Mouse (Mus musculus): ENCODE results near the gene Scaf1.
A peak's percentile ranks its signal among the peaks of the same experiment; 100 is the strongest.

The Scaf1 gene

DNA sequence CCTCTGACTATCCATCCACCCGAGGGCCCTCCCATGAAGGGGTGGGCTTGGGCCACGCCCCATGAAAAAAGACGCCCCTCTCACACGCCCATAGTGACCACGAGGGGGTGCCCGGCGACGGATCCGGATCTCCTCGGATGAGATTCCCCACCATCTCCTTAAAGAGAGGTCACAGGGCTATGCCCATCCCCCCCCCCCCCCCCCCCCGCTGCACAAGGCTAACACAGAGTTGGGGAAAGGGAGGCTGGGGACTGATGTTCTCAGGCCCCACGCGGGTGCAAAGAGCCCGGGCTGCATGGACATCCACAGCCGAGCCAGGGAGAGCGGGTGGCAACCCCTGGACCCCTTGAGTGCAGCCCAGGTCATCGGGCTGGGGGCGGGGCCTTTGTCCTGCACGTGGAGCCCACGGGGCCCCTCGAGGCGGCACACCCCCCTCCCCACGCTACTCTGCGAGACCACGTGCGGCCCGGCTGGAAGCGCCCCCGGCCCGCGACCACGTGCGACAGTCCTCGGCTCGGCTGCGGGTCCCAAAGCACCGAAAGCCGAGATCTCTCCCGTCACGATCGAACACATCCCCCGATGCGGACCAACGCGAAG lies 30.5 kb downstream of the Scaf1 start:
- no peak for ATAC-seq (ENCODE audit: low TSS enrichment)

DNA sequence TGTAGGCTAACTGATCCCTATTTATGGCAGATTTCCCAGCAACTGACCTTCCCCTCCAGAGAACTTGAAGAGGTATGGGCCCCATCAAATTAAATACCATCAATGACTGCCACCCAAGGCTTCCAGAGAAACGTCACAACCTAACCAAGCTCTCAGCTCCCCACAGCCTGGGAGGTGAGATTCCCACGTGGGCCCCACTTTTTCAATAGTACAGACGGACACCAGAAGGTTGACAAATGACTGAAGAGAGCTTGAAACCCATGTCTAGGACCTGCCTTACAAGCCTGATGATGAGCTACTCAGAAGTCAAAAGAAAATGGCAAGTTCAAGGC lies 31.4 kb downstream of the Scaf1 start:
- no peak for ATAC-seq (ENCODE audit: low TSS enrichment)

DNA sequence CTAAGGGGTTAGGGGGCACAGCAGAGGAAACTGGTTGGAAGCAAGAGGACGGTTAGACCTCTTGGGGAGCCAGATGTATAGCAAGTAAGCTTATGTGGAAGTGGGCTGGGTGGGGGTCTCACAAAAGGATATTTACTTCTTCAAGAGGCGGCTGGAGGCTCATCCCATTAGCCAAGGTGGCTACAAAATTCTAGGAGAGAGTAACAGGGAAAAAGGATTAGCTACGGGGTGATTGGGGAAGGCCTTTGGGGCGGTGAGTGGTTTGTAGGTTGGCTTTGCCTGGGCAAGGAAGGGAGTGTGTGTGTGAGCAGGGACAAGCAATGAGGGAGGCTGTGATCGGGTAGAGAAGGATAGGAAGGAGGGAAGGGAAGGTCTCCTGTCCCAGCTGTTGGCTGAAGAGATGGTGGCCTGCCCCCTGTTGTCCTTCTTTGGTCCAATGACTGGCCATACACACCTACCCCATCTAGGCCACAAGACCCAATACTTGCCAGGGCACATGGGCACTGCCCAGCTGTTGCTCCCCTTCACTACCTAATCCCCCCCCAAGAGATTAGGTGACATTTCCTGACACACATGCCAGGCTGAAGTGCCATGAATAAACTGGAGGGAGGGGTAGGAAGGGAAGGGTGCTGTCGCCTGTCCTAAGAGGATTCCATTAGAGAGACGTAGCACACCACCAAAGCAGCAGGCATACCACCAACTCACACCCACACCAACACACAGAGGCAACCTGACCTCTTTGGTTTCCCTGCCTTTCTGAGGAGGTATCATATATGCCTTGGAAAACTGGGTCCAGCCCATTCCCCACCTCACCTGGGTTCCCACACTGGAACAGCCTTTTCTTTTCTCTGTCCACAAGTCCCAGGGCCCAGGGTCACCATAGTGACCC lies 32.0 kb downstream of the Scaf1 start:
- no peak for ATAC-seq (ENCODE audit: low TSS enrichment)

DNA sequence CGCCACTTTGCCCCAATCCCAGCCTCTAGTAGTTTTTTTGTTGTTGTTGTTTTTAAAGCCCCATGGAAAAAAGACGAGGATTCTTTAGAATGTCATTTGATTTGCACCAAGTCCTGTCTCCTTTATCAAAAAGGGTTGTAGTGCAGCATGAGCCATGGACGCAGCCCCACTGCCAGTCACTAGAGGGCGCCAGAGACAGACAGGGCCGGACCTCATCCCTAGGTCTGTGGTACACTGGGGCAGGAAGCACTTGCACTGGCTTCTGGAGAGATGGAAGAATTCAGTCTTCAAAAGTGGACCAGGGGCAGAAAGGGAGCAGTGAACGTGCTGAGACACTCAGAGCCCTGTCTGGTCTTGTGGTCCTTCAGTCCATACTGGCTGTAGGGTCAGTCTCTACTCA lies 33.1 kb downstream of the Scaf1 start:
- ATAC-seq (ENCODE audit: low TSS enrichment), result 0 out of 2 replicates have a peak, but pooled peaks have one; percentile 20

DNA sequence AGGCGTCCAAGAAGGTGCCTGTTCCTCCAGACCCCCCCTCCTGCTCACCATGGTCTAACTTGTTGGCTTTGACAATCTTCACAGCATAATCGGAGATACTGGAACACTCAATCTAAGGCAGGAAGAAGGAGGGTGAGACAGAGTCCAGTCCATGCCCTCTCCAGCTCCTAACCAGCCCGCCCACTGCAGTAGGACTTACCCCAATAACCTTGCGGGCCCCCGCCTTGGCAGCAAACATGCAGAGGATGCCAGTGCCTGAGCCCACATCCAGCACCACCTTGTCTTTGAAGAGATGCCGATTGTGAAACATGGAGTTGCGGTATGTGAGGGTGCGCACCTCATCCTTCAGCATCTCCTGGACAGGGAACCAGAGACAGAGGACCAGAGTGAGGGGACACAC lies 34.6 kb downstream of the Scaf1 start:
- ATAC-seq (ENCODE audit: low TSS enrichment), result no peak

DNA sequence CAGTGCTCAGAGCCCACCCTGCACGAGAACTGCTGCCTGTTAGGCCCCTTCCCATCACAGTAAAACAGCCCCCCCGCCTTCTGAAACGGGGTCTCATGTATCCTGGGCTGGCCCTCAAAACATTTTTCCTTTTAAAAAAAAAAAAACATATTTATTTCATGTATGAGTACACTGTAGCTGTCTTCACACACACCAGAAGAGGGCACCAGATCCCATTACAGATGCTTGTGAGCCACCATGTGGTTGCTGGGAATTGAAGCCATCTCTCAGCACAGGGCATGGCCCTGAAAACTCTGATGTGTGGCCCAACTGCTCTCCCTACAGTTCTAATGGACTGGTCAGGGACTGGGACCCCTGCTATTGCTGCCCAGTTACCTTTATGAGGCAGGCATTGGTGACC lies 37.9 kb downstream of the Scaf1 start:
- ATAC-seq (ENCODE audit: low TSS enrichment), result no peak

DNA sequence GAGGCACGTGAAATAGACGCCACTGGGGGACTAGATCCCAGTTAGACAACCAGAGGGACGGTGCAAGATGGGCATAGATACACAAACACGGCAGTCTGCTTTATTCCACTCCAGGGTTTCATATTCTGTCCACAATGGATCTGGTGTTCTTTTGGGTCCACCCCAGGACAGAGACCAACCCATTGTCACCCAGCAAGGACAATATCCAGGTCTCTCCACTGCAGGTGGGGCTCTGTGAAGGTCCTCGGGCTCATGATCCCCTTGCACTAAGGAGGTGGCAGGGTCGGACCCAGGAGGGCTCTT lies 41.1 kb downstream of the Scaf1 start:
- ATAC-seq (ENCODE audit: low TSS enrichment), result no peak

DNA sequence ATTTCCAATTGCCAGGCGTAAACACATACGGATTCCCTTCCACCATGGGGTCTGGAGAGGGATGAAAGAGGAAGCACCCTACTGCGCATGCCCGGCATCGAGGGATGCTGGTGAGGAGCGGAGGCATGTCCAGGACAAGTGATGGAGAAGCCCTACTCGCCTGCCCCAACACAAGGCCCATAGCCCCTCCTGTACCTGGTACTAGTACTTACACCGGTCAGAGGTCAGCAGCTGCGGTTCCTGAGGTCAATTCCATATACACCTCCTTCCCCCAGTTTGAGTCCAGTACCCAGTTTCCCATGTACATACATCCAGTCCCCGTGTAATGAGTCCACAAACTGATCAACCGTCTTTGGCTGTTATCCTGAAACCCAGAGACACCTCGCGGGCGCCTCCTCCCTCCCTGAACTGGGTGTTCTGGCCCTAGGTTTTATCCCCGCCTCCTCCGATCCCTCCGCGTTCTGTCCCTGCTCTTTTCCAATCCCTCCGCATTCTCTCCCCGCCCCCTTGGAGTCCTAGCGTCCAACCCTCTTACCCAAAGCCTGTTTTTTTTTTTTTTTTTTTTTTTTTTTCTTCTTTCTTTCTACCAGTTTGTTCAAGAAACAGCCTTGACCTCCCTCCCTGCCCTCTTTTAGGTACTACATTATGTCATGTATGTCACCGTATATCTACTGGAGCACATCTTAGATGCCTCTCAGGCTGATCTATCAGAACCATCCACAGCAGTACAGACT lies 41.6 kb downstream of the Scaf1 start, which contains the start of gene Cpt1c:
Gene Cpt1c, minus strand, starts transcription at position 469 of the 734 bp plus-strand sequence.
- ATAC-seq (ENCODE audit: low TSS enrichment), result peak; percentile 59

DNA sequence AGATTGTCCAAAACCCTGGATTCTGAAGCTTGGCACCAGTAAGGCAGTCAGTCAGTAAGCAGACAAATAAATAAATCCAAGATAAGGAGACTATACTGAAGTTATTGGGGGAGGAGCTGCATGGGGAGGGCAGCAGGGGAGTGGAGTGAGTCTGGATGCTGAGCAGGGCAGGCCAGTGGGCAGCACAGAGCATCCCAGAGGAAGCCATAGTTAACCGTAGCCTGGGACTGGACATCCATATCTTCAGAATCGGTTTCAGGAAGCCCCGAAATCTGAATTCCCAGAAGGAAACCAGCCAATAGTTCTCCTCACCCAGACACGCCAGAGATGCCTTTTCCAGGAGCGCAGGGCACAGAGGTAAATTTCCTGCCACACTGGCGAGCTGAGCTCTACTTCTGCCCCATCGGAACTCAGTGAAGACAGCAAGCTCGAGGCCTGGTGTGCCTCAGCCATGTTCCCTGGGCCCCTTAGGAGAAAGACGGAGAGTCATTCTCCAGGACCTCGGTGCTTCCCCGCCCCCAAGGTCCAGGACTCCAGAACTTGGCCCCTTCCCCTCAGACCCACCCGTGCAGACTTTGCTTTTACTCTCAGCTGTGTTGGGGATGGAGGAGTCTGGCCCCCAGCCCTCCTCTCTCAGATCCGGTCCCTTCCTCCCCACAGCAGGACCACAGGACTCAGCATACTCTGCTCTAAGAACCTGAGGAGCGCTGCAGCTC lies 42.6 kb downstream of the Scaf1 start:
- no peak for ATAC-seq (ENCODE audit: low TSS enrichment)

DNA sequence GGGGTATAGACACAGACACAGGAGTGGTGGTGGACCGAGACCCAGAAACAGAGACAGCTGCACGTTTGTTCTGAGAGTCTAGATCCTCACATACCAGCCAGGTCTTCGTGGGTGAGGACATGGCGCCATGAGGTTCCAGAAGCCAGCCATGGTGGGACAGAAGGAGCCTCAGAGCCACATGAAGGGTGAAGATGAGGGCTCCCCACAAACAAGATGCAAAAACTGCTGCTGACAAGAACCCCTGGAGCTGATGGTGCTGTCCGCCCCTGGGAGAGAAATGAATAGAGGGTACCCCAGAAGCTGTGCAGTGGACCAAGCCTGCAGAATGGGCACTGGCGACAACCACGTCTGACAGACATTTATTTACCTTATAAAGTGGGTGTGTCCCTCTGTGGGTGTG lies 45.0 kb downstream of the Scaf1 start:
- ATAC-seq (ENCODE audit: low TSS enrichment), result no peak

DNA sequence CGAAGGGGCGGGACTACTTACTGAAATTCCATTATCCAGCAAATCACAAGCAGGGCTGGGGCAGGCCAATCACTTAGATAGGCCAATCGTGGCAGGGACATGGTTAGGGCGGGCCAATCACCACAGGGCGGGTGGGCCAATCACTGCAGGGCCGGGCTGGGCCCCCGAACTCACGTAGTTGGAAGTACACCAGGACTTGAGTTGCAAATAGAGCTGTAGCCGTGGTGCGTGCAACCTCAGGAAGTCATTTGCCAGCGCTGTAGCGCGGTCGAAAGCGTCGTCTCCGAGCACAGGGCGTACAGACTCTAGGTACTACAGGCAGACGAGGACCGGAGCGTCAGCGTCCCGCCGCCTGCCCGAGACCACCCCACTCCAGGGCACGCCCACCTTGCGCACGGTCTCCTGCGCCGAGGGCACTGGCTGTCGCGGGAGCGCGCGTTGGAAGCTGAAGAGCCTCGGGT lies 45.9 kb downstream of the Scaf1 start:
- ATAC-seq (ENCODE audit: low TSS enrichment), result peak; percentile 83

DNA sequence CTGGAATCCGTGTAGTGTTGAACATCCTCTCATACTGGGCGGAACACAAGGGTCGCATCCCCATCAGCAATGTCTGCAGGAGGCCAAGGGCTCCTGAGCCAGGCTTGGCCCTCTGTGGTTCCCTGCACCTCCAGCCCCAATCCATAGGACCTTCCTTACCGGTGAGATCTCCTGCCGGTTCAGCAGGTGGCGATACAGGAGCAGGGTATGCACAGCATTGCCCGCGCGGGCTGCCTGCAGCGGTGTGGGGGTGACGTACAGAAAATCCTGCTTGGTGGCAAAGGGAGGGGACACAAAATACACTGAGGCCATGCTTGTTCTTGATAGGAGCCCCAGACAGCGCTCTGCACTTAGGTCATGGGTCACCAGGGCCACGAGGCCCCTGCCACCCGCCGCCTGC lies 49.5 kb downstream of the Scaf1 start:
- ATAC-seq (ENCODE audit: low TSS enrichment), result no peak

DNA sequence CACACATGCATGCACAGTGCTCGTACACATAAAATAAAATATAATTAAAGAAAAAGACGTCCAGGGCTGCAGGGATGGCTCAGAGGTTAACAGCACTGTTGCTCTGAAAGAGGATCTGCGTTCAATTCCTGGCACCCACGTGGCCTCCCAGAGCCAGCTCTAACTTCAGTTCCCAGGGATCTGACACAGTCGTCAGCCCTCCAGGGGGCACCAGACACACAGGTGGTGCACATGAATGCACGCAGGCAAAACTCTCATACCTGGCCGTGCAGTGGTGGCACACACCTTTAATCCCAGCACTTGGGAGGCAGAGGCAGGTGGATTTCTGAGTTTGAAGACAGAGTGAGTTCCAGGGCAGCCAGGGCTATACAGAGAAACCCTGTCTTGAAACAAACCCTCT lies 50.2 kb downstream of the Scaf1 start:
- no peak for ATAC-seq (ENCODE audit: low TSS enrichment)

DNA sequence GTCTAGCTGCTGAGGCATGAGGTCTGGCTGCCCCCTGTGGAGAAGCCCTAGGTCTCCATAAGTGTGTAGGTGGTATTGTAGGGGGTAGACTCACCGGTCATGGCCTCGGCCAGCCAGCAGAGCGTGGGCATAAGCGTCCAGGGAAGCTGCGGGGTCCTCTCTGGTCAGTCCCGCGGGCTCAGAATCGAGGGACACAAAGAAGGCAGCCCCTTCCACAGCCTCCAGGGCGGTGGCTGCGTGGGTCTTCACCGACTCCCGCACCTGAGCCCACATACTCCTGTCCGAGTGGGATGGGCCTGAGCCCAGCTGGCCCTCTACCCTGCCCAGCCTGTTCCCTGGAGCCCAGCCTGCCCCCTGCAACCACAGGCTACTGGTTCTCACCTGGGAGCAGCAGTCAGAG lies 51.2 kb downstream of the Scaf1 start:
- no peak for ATAC-seq (ENCODE audit: low TSS enrichment)

DNA sequence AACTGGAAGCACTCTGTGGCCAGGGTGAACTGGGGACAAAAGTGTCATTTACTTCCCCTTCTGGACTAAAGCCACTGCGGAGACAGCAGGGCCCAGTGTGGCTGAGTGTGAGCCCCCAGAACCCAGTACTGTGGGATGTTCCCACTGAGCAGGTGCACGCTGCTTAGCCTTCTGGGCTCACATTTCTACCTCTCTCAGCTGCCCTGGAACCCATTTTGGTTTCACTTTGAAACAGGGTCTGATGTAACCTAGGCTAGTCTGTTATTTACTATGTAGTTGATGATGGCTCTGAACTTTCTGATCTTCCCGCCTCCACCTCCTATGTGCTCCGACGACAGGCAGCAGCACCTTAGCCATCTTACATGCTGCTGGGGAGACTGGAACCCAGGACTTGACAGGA lies 53.3 kb downstream of the Scaf1 start:
- no peak for ATAC-seq (ENCODE audit: low TSS enrichment)

DNA sequence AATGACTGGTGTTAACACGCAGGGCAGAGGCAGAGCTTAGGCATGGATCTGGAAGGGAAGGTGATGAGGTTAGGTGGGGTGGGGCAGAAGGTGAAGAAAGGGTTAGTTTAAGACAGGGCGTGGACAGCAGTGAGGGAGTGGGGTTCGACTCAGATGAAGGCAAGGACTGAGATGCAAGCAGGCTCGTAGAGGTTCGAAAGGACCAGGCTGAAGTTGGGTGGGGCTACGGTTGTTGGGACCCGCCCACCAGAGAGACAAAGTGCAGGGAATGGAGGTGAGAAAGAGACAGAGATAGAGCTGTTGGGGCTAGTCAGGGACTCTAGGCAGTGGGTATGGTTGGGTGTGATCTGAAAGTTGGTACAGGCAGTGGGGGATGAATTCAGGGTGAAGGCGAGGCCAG lies 53.8 kb downstream of the Scaf1 start:
- ATAC-seq (ENCODE audit: low TSS enrichment), result no peak

DNA sequence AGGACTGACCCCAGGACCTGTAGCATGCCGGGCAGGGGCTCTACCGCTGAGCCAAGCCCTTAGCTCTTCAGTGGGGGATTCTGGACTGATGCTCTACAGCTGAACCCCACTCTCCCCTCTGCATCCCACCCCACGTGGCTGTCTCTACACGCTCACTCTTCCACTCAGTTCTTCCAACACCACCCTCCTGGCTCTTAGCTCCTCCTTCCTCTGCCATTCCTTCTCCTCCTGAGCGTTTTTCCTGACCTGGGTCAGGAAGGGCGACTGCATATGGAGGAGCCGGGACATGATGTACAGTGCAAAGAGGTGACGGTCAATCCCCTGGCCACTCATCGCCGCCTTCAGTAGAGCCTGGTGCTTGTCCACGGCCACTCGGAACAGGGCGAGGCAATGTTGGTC lies 55.7 kb downstream of the Scaf1 start:
- ATAC-seq (ENCODE audit: low TSS enrichment), result no peak

DNA sequence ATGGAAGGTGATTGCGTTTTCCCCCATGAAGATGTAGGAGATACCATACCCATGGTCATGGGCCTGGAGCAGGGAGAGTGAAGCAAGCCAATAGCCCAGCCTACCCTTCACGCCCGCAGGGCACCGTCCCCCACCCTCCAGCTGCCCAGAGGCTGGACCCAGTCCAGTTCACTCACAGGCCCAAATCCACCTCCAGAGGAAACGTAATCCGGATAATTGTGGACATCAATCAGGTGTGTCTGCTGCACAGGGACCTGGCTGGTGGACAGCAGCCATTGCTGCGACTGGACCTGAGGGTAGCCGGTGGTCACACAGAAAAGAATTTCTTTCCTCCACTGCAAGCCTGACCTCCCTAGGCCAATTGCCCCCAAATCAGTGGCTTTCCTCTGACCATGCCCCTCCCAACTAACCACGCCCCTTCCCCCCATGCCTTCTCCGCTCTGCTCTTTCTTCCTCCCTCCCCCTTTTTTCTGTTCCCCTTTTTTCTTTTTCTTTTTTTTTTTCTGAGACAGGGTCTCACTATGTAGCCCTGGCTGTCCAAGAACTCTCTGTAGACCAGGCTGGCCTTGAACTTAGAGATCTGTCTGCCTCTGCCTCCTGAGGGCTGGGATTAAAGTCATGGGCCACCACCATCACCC lies 56.2 kb downstream of the Scaf1 start:
- ATAC-seq (ENCODE audit: low TSS enrichment), result no peak

DNA sequence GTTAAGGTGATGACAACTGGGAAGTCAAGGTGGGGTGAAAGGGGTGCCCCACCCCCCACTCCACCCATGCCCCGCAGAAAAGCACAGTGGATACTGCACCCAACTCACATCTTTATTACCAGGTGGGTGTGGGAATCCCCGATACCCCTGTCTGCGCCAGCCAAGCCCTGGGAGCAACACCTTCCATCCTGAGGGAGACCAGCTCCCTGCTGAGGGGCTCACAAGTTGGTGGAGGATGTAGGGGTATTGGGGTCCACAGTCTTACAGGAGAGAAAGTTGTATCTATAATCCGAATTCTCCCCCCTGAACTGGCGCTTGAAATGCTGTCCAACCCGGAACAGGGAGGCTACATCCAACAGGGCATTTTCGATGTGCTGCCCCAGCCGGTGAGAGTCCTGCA lies 56.9 kb downstream of the Scaf1 start:
- ATAC-seq (ENCODE audit: low TSS enrichment), result no peak

DNA sequence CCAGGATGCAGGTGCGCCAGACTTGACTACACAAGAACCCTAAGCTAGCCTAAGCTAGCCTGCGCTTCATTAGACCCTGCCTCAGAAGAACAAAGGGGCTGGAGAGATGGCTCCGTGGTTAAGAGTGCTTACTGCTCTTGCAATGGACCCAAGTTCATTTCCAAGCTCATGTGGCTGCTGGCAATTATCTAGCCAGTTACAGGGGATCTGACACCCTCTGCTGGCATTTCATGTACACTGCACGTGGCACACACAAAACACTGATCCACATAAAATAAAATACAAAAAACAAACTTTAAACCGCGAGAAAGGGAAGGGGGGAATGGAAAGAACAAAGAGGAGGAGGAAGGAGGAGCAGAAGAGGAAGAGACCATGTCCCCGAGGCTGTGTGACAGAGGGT lies 58.0 kb downstream of the Scaf1 start:
- no peak for ATAC-seq (ENCODE audit: low TSS enrichment)

DNA sequence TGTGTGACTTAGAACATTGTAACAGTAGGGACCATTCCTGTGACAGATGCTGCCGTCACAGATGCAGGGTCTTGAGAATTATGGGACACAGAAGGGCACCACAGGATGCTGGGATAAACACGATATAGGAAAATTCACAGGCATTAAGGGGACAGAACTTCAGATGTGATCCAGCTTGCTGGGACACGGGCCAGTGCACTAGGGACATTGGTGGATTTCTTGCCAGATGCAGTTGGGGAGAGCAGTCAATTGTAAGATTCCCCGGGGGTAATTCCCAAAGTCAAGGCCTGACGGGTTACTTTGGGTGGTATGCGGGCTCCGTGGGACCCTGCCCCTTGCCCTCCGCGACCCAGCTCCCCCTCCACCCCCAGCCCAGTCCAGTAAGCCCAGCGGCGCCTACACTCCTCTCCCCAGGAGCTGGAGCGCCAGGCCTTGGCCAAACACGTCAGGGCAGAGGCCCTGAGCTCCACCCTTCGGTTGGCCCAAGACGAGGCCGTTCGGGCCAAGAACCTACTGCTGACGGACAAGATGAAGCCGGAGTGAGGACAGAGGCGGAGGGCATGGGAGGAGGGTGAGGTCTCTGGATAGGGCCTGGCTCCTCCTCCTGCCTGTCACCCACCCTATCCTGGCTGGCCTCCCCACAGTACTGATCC lies 58.9 kb downstream of the Scaf1 start:
- ATAC-seq (ENCODE audit: low TSS enrichment), result no peak
